Mouse (Mus musculus) thymus, adult 2 months (tissue): ENCODE measurements at regions not wholly inside any gene's neighbourhood (a gene's known extent, or its start where the extent isn't known, plus 50 kb on each side); places are given as distances from the start of the nearest gene placed in this dataset.

Experiments used
- CTCF ChIP-seq: fragments of 200-500 bp; IDR thresholded peaks from 2 replicates; pipeline ENCODE4 v1.5.1; 2012; ENCODE audit warnings: mild to moderate bottlenecking, control low read depth, low read length, moderate library complexity, borderline replicate concordance; ENCODE audit not compliant: control insufficient read depth, poor library complexity, insufficient read depth; ENCODE audit errors: extremely low read depth
- POLR2A ChIP-seq: fragments of 200-500 bp; IDR thresholded peaks from 2 replicates; pipeline ENCODE4 v1.6.1; 2012; ENCODE audit warnings: mild to moderate bottlenecking, low read length, control low read depth, moderate library complexity; ENCODE audit not compliant: control insufficient read depth, poor library complexity, insufficient read depth; ENCODE audit errors: extremely low read depth

- TF ChIP-seq CTCF (no peak), POLR2A (no peak)
Observed at GRCm38 (mm10) chr4:55838568-55838967, 306.3 kb upstream of the Klf4 start.
